10 mouse cellular contexts compared by ENCODE assay signal in the genomic region with DNA sequence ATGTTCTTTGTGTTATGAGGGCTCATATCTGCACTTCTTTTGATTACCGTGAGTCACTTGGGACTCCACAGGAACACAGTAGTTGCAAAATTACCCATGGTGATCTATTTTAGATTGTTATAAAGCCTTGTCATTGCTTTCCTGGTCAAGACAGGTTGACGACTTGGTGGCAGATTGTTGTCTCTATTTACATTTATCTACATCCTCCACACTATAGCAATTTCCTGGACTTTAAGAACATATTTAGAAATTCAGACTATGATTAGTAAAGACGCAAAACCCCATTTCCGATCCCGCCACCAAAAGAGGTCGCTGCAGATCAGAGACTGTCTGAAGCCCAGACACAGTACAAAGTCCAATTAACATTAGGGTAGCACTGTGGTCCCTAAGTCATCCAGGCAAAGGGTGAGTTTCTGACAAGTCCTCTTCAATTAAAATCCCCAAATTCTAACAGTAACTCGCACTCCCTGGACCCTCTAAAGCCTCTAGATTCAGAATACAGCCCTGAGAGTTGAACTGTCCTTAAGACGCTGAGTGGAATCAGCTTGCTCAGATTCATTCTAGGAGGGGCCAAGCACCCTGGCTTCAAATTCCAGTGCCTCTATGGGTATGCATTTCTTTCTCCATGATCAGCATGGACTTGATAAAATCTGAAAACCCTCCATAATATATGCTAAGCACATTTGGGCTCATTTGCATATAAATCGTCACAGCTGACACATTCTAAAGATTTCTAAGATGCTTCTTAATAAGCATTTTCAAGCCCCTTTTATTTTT.
DNase-seq lines count a peak whose midpoint lies in the region; ATAC-seq and TF ChIP-seq lines count a peak whose summit lies in the region.
"Had no signal": no experiment of that assay in that cellular context is flagged by ENCODE, and none has a peak within 500 bp of the region (broad histone marks: within the 10 kb centered on the region; RNA-seq: fewer than 3 reads in every experiment).

No protein-coding gene starts in this region.

- peak; percentile 96 for TF ChIP-seq EP300 in lung, postnatal 0 days (IDR thresholded peaks at IDR 0.05)

- no peaks in the 10 kb centered on the region for H3K36me3 ChIP-seq in liver, embryonic 12.5 days
- H3K36me3 ChIP-seq in forebrain, embryonic 16.5 days (ENCODE audit: control insufficient read depth, insufficient read depth) = no peaks in the 10 kb centered on the region
- no peaks in the 10 kb centered on the region for H3K36me3 ChIP-seq in lung, postnatal 0 days (ENCODE audit: insufficient read depth, low read length)
- no peaks in the 10 kb centered on the region for H3K36me3 ChIP-seq in midbrain, postnatal 0 days (ENCODE audit: insufficient read depth, low read length)
- H3K36me3 ChIP-seq: embryonic facial prominence, embryonic 15.5 days; liver, embryonic 13.5 days had no signal

- DNase-seq in liver = peak; percentile 5
- peak; percentile 44 for DNase-seq in lung, postnatal 0 days (ENCODE audit: low spot score)
- DNase-seq in midbrain, postnatal 0 days (ENCODE audit: low spot score) = no peak
- DNase-seq in thymus, postnatal 25 days = no peak
- no peak for DNase-seq in spleen, adult 12 weeks (ENCODE audit: low spot score)
- DNase-seq: cerebellum, postnatal 36 days; liver, embryonic 13.5 days had no signal

- no peak overlapping the region for H3K4me3 ChIP-seq in liver, embryonic 12.5 days
- no peak overlapping the region for H3K4me3 ChIP-seq in forebrain, embryonic 16.5 days (replicated peaks; ENCODE audit: low read length)
- no peak overlapping the region for H3K4me3 ChIP-seq in lung, postnatal 0 days (ENCODE audit: low read depth, low read length)
- no peak overlapping the region for H3K4me3 ChIP-seq in midbrain, postnatal 0 days (ENCODE audit: low read depth, low read length)
- H3K4me3 ChIP-seq: embryonic facial prominence, embryonic 15.5 days; liver, embryonic 13.5 days had no signal

- no peaks in the 10 kb centered on the region for H3K9me3 ChIP-seq in liver, embryonic 12.5 days (replicated peaks)
- H3K9me3 ChIP-seq in forebrain, embryonic 16.5 days (ENCODE audit: control insufficient read depth, low read length) = no peaks in the 10 kb centered on the region
- H3K9me3 ChIP-seq in lung, postnatal 0 days (ENCODE audit: low read length) = no peaks in the 10 kb centered on the region
- H3K9me3 ChIP-seq in midbrain, postnatal 0 days (ENCODE audit: low read length) = no peaks in the 10 kb centered on the region
- H3K9me3 ChIP-seq: embryonic facial prominence, embryonic 15.5 days; liver, embryonic 13.5 days had no signal

- H3K4me2 ChIP-seq in liver, embryonic 12.5 days = no peak overlapping the region
- H3K4me2 ChIP-seq in forebrain, embryonic 16.5 days (ENCODE audit: low read length) = no peak overlapping the region
- no peak overlapping the region for H3K4me2 ChIP-seq in lung, postnatal 0 days (replicated peaks; ENCODE audit: low read depth, low read length)
- H3K4me2 ChIP-seq in midbrain, postnatal 0 days (ENCODE audit: low read depth, low read length, poor library complexity, severe bottlenecking) = no peak overlapping the region
- H3K4me2 ChIP-seq: embryonic facial prominence, embryonic 15.5 days; liver, embryonic 13.5 days had no signal

- no peak overlapping the region for H3K9ac ChIP-seq in liver, embryonic 12.5 days
- no peak overlapping the region for H3K9ac ChIP-seq in forebrain, embryonic 16.5 days (replicated peaks; ENCODE audit: low read depth, low read length)
- H3K9ac ChIP-seq in lung, postnatal 0 days (replicated peaks; ENCODE audit: low read depth) = no peak overlapping the region
- H3K9ac ChIP-seq in midbrain, postnatal 0 days (replicated peaks; ENCODE audit: low read length, poor library complexity, severe bottlenecking) = no peak overlapping the region
- H3K9ac ChIP-seq: embryonic facial prominence, embryonic 15.5 days; liver, embryonic 13.5 days had no signal

- H3K27me3 ChIP-seq in liver, embryonic 12.5 days (replicated peaks) = no peaks in the 10 kb centered on the region
- no peaks in the 10 kb centered on the region for H3K27me3 ChIP-seq in forebrain, embryonic 16.5 days (replicated peaks; ENCODE audit: control insufficient read depth, insufficient read depth, low read length)
- no peaks in the 10 kb centered on the region for H3K27me3 ChIP-seq in lung, postnatal 0 days (replicated peaks; ENCODE audit: insufficient read depth, low read length)
- H3K27me3 ChIP-seq in midbrain, postnatal 0 days (ENCODE audit: insufficient read depth, low read length) = no peaks in the 10 kb centered on the region
- H3K27me3 ChIP-seq: embryonic facial prominence, embryonic 15.5 days; liver, embryonic 13.5 days had no signal

- peak; percentile 62 for TF ChIP-seq CTCF in lung, postnatal 0 days (IDR thresholded peaks at IDR 0.05)
- peak; percentile 25; the same call in 1 of the 2 replicates for TF ChIP-seq CTCF in midbrain, postnatal 0 days (IDR thresholded peaks at IDR 0.05)

- 54% methylated on average over 9 of the region's 9 CpGs for WGBS in liver, embryonic 12.5 days (ENCODE audit: insufficient replicate concordance)
- WGBS in forebrain, embryonic 16.5 days = 58% methylated on average over 9 of the region's 9 CpGs
- 62% methylated on average over 9 of the region's 9 CpGs for WGBS in lung, postnatal 0 days
- WGBS in midbrain, postnatal 0 days = 53% methylated on average over 9 of the region's 9 CpGs

- ATAC-seq in liver, embryonic 12.5 days = no peak
- ATAC-seq in forebrain, embryonic 16.5 days = peak; percentile 90
- peak; percentile 57 for ATAC-seq in lung, postnatal 0 days
- ATAC-seq in midbrain, postnatal 0 days (ENCODE audit: low FRiP score) = no peak

- no peak overlapping the region for H3K27ac ChIP-seq in liver, embryonic 12.5 days
- H3K27ac ChIP-seq in forebrain, embryonic 16.5 days (ENCODE audit: low read length) = peak overlapping the region; percentile 62; the same call in 1 of the 2 replicates
- no peak overlapping the region for H3K27ac ChIP-seq in lung, postnatal 0 days (ENCODE audit: low read length)
- H3K27ac ChIP-seq in midbrain, postnatal 0 days (ENCODE audit: low read depth, low read length) = no peak overlapping the region
- H3K27ac ChIP-seq: embryonic facial prominence, embryonic 15.5 days; liver, embryonic 13.5 days had no signal

- H3K4me1 ChIP-seq in liver, embryonic 12.5 days = no peaks in the 10 kb centered on the region
- H3K4me1 ChIP-seq in forebrain, embryonic 16.5 days (replicated peaks; ENCODE audit: control insufficient read depth, insufficient read depth, low read length) = peaks cover 8% of the 10 kb centered on the region
- H3K4me1 ChIP-seq in lung, postnatal 0 days (ENCODE audit: insufficient read depth, low read depth, low read length) = no peaks in the 10 kb centered on the region
- no peaks in the 10 kb centered on the region for H3K4me1 ChIP-seq in midbrain, postnatal 0 days (ENCODE audit: insufficient read depth, low read length)
- H3K4me1 ChIP-seq: embryonic facial prominence, embryonic 15.5 days; liver, embryonic 13.5 days had no signal

Comparison
In these comparisons a context has a peak if more than half of its experiments do, and no peak if none do; other contexts are left out.
1. DNase-seq: peak in liver (single experiment) and lung, postnatal 0 days (single experiment); none in midbrain, postnatal 0 days (single experiment), thymus, postnatal 25 days (single experiment) and spleen, adult 12 weeks (single experiment).
2. ATAC-seq: peak in forebrain, embryonic 16.5 days (single experiment) and lung, postnatal 0 days (single experiment); none in liver, embryonic 12.5 days (single experiment) and midbrain, postnatal 0 days (single experiment).